Mouse (Mus musculus) forebrain, embryonic 11.5 days (tissue): ENCODE data around the gene Gm20075. TPM values are rescaled to one million over a fixed set of nuclear protein-coding genes. Genes with fewer than 3 reads are reported as not detected.

Source experiments
- polyA plus RNA-seq: library from polyadenylated mRNA; unstranded; fragments of >200 nt; fragmentation: Nextera tagmentation; extraction: Ambion mirVana; gene quantifications from 2 replicates; pipeline ENCODE4 v1.2.1, GENCODE M21; 2014

Gm20075 gene
- polyA plus RNA-seq, 1 experiment from 2014 or later, result 36.7 TPM

Other genes with a start within 250 kb of the Gm20075 start
- 19.8 and 20.1 TPM in 2 replicates for gene Iqgap2, start 189.5 kb downstream of the Gm20075 start, polyA plus RNA-seq
- not detected in 2 replicates for gene Gm17190, start 678 bp upstream of the Gm20075 start, polyA plus RNA-seq
- 0.86 and 1.2 TPM in 2 replicates for gene Sv2c, start 51.2 kb upstream of the Gm20075 start, polyA plus RNA-seq